Mouse (Mus musculus) lung, embryonic 14.5 days (tissue): ENCODE data around the gene Coq6. TPM values are rescaled to one million over a fixed set of nuclear protein-coding genes. Genes with fewer than 3 reads are reported as not detected.

Experiments used
- ATAC-seq: fragments of 200-750 bp; cut with Nextera tagmentation; 2 replicates; pipeline ENCODE4 v1.8.0; 2017; ENCODE audit warnings: mild to moderate bottlenecking, moderate TSS enrichment, moderate library complexity; ENCODE audit not compliant: insufficient read depth
- DNase-seq: peaks from one replicate; pipeline ENCODE4 v3.0.0-alpha.2; 2015
- H3K27ac ChIP-seq: fragments of 300-500 bp; sonication (generic); 2 replicates; pipeline ENCODE4 v1.5.1; 2014; ENCODE audit warnings: low read depth, mild to moderate bottlenecking, moderate library complexity
- H3K27me3 ChIP-seq: fragments of 300-500 bp; sonication (generic); 2 replicates; pipeline ENCODE4 v1.6.1; 2014; ENCODE audit warnings: low read length, control low read depth; ENCODE audit not compliant: insufficient read depth
- H3K36me3 ChIP-seq: fragments of 300-500 bp; sonication (generic); 2 replicates; pipeline ENCODE4 v1.6.1; 2014; ENCODE audit warnings: control low read depth; ENCODE audit not compliant: insufficient read depth
- H3K4me1 ChIP-seq: fragments of 300-500 bp; sonication (generic); 2 replicates; pipeline ENCODE4 v1.6.1; 2014; ENCODE audit warnings: antibody characterized with exemption, control low read depth; ENCODE audit not compliant: insufficient read depth
- H3K4me2 ChIP-seq: fragments of 300-500 bp; sonication (generic); 2 replicates; pipeline ENCODE4 v1.6.1; 2014; ENCODE audit warnings: mild to moderate bottlenecking
- H3K4me3 ChIP-seq: fragments of 300-500 bp; sonication (generic); 2 replicates; pipeline ENCODE4 v1.5.1; 2014; ENCODE audit warnings: low read depth, low read length
- H3K9ac ChIP-seq: fragments of 300-500 bp; sonication (generic); 2 replicates; pipeline ENCODE4 v1.6.1; 2014
- H3K9me3 ChIP-seq: fragments of 300-500 bp; sonication (generic); 2 replicates; pipeline ENCODE4 v1.6.1; 2016; ENCODE audit warnings: low read depth, low read length, control low read depth
- CTCF ChIP-seq: IDR thresholded peaks from 2 replicates; pipeline ENCODE4 v1.5.1; 2016; ENCODE audit warnings: antibody characterized with exemption, low read depth
- WGBS: fragments of 180-500 bp; shearing (Covaris S2); extraction: QIAGEN DNeasy Blood & Tissue Kit; methylation state at CpG from one replicate; pipeline ENCODE4 v1.1.7; 2014; 5-methylcytosine and 5-hydroxymethylcytosine counted together
- polyA plus RNA-seq: library from polyadenylated mRNA; unstranded; fragments of >200 nt; fragmentation: Nextera tagmentation; extraction: Ambion mirVana; gene quantifications from 2 replicates; pipeline ENCODE4 v1.2.1, GENCODE M21; 2014

Coq6 gene
- polyA plus RNA-seq, 1 experiment from 2014 or later, result 51.1 TPM

GRCm38 (mm10) chr12:84384644-84385081, 23.2 kb downstream of the Coq6 start:
- Histone ChIP-seq H3K4me3 (no peak overlapping the region), H3K36me3 (0 out of 2 replicates have a peak, but pooled peaks cover 4% of the 10 kb centered on the region), H3K27ac (peak overlapping the region; percentile 80), H3K4me2 (no peak overlapping the region), H3K4me1 (0 out of 2 replicates have a peak, but pooled peaks cover 3% of the 10 kb centered on the region), H3K9me3 (no peaks in the 10 kb centered on the region), H3K9ac (no peak overlapping the region), H3K27me3 (no peaks in the 10 kb centered on the region)
- 46% methylated on average over 5 of the region's 5 CpGs for WGBS
- peak; percentile 52 for ATAC-seq
- DNase-seq, result peak; percentile 68
- no peak for TF ChIP-seq CTCF

GRCm38 (mm10) chr12:84385408-84385807, 24.0 kb downstream of the Coq6 start:
- WGBS, result 89% methylated on average over 4 of the region's 4 CpGs
- Histone ChIP-seq H3K4me1 (0 out of 2 replicates have a peak, but pooled peaks cover 3% of the 10 kb centered on the region), H3K9me3 (no peaks in the 10 kb centered on the region), H3K27me3 (no peaks in the 10 kb centered on the region), H3K4me3 (no peak overlapping the region), H3K27ac (peak overlapping the region; percentile 80), H3K4me2 (no peak overlapping the region), H3K9ac (no peak overlapping the region), H3K36me3 (0 out of 2 replicates have a peak, but pooled peaks cover 4% of the 10 kb centered on the region)
- DNase-seq, result no peak
- no peak for ATAC-seq
- TF ChIP-seq CTCF, result no peak

GRCm38 (mm10) chr12:84388097-84388496, 26.6 kb downstream of the Coq6 start:
- 0 out of 2 replicates have a peak, but pooled peaks cover 3% of the 10 kb centered on the region for H3K4me1 ChIP-seq
- H3K9me3 ChIP-seq, result no peaks in the 10 kb centered on the region
- no peak overlapping the region for H3K27ac ChIP-seq
- H3K9ac ChIP-seq, result no peak overlapping the region
- H3K27me3 ChIP-seq, result no peaks in the 10 kb centered on the region
- WGBS, result 84% methylated on average over 8 of the region's 8 CpGs
- TF ChIP-seq CTCF, result no peak
- 0 out of 2 replicates have a peak, but pooled peaks cover 4% of the 10 kb centered on the region for H3K36me3 ChIP-seq
- H3K4me2 ChIP-seq, result no peak overlapping the region
- H3K4me3 ChIP-seq, result no peak overlapping the region
- no peak for DNase-seq
- no peak for ATAC-seq

GRCm38 (mm10) chr12:84388774-84389400, 27.4 kb downstream of the Coq6 start:
- Histone ChIP-seq H3K9me3 (no peaks in the 10 kb centered on the region), H3K4me2 (no peak overlapping the region), H3K9ac (no peak overlapping the region), H3K36me3 (0 out of 2 replicates have a peak, but pooled peaks cover 4% of the 10 kb centered on the region), H3K4me1 (0 out of 2 replicates have a peak, but pooled peaks cover 3% of the 10 kb centered on the region), H3K27ac (no peak overlapping the region), H3K4me3 (no peak overlapping the region), H3K27me3 (no peaks in the 10 kb centered on the region)
- ATAC-seq (no peak), DNase-seq (peak; percentile 5)
- no peak for TF ChIP-seq CTCF
- WGBS, result 65% methylated on average over 14 of the region's 14 CpGs

DNA sequence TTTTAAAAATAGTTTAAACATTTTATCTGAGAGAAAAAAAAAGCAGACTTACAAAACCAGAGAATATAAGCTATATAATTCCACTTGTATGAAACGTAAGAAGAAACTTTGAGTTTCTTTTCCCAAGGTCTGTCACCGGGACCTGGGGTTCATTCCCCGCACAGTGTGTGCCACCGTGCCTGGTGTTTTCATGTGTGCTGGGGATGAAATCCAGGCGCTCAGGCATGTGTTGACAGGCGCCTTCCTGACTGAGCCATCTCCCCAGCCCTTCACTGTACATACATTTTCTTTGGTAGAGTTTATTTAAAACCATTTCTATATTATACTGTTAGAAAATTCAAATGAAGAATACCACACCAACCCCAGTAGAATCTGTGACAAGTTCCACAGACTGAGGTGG, 28.9 kb downstream of the Coq6 start:
- H3K4me1 ChIP-seq, result no peaks in the 10 kb centered on the region
- no peak overlapping the region for H3K27ac ChIP-seq
- no peaks in the 10 kb centered on the region for H3K9me3 ChIP-seq
- DNase-seq (no peak), ATAC-seq (no peak)
- no peak overlapping the region for H3K9ac ChIP-seq
- no peak for TF ChIP-seq CTCF
- 69% methylated on average over 6 of the region's 6 CpGs for WGBS
- no peaks in the 10 kb centered on the region for H3K27me3 ChIP-seq
- H3K36me3 ChIP-seq, result 0 out of 2 replicates have a peak, but pooled peaks cover 4% of the 10 kb centered on the region
- H3K4me3 ChIP-seq, result no peak overlapping the region
- no peak overlapping the region for H3K4me2 ChIP-seq

DNA sequence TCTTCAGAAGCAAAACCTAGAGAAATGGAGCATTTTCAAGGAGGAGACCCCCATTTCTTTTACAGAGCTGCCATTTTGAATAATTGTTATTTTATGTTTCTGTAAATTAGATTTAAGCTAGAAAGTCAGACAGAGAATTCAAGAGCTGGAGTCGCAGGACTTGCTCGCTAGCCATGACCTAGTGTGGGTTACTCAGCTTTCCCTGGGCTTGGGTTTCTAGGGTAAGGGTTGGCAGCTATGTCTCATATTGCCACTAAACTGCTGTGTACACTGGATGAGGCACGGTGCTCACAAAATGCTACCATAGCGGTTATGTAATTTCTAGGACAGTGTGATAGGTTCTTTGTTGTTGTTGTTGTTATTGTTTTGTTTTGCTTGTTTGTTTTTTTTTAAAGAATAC, 31.2 kb downstream of the Coq6 start:
- Histone ChIP-seq H3K4me3 (no peak overlapping the region), H3K27ac (no peak overlapping the region), H3K4me1 (no peaks in the 10 kb centered on the region), H3K27me3 (no peaks in the 10 kb centered on the region), H3K36me3 (0 out of 2 replicates have a peak, but pooled peaks cover 4% of the 10 kb centered on the region), H3K9me3 (no peaks in the 10 kb centered on the region), H3K4me2 (no peak overlapping the region), H3K9ac (no peak overlapping the region)
- no peak for TF ChIP-seq CTCF
- 93% methylated on average over 4 of the region's 4 CpGs for WGBS
- no peak for ATAC-seq
- no peak for DNase-seq

DNA sequence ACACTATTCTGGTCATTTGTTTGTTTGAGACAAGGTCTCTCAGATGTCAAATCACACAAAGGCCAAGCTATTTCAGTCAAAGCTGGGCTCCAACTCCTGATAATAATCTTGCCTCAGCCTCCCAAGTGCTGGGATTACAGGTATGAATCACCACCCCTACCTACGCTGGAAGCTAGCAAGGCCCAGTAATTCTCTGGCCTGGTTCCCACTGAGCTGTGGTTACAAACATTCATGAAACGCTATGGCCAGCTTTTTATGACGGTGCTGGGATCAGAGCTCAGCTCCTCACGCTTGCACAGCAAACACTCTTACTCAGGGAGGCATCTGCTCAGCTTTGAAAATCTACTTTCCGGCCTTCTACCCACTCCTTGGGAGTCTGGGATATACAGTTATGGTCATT, 32.4 kb downstream of the Coq6 start:
- H3K9ac ChIP-seq, result no peak overlapping the region
- no peaks in the 10 kb centered on the region for H3K4me1 ChIP-seq
- no peak for TF ChIP-seq CTCF
- DNase-seq (no peak), ATAC-seq (no peak)
- H3K4me3 ChIP-seq, result no peak overlapping the region
- H3K27me3 ChIP-seq, result no peaks in the 10 kb centered on the region
- WGBS, result 85% methylated on average over 5 of the region's 5 CpGs
- no peak overlapping the region for H3K27ac ChIP-seq
- H3K9me3 ChIP-seq, result no peaks in the 10 kb centered on the region
- no peak overlapping the region for H3K4me2 ChIP-seq
- 0 out of 2 replicates have a peak, but pooled peaks cover 1% of the 10 kb centered on the region for H3K36me3 ChIP-seq
